ENCODE assay signal across 25 mouse cellular contexts in the genomic region with DNA sequence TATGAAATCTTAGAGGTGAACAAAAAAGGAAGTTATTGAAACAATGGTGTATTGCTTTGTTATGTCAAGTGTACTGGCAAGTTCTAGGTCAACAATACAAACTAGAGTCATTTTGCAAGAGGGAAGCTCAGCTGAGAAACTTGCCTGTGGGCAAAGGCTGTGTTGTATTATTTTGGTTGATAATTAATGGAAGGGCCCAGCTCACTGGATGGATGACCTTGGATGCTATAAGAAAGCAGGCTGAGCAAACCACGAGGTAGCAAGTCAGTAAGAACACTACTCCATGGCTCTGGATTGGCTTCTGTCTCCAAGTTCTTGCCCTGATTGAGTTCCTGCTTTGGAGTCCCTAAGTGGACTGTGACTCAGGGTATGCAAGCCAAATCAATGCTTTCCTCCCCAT.
DNase-seq lines count a peak whose midpoint lies in the region; ATAC-seq and TF ChIP-seq lines count a peak whose summit lies in the region.
"Had no signal": no experiment of that assay in that cellular context is flagged by ENCODE, and none has a peak within 500 bp of the region (broad histone marks: within the 10 kb centered on the region; RNA-seq: fewer than 3 reads in every experiment).

No protein-coding gene starts in this region.

- H3K9me3 ChIP-seq in kidney, embryonic 15.5 days (replicated peaks), result no peaks in the 10 kb centered on the region
- H3K9me3 ChIP-seq in heart, embryonic 11.5 days (replicated peaks; ENCODE audit: control insufficient read depth, low read length), result peaks cover 4% of the 10 kb centered on the region
- H3K9me3 ChIP-seq: forebrain, embryonic 12.5 days; liver, embryonic 13.5 days; lung, embryonic 15.5 days had no signal

- H3K36me3 ChIP-seq in kidney, embryonic 15.5 days, result no peaks in the 10 kb centered on the region
- no peaks in the 10 kb centered on the region for H3K36me3 ChIP-seq in heart, embryonic 11.5 days (ENCODE audit: control insufficient read depth, insufficient read depth, low read length)
- H3K36me3 ChIP-seq: embryonic facial prominence, embryonic 13.5 days; forebrain, embryonic 12.5 days; G1E; hindbrain, embryonic 13.5 days; liver, embryonic 13.5 days; lung, embryonic 15.5 days had no signal

- TF ChIP-seq CTCF in Patski (IDR thresholded peaks at IDR 0.05), result no peak

- POLR2A ChIA-PET in Patski (lab: Charles Lee), result no interaction called here

- no peak overlapping the region for H3K4me2 ChIP-seq in kidney, embryonic 15.5 days
- no peak overlapping the region for H3K4me2 ChIP-seq in heart, embryonic 11.5 days
- H3K4me2 ChIP-seq: embryonic facial prominence, embryonic 13.5 days; forebrain, embryonic 12.5 days; hindbrain, embryonic 13.5 days; liver, embryonic 13.5 days; lung, embryonic 15.5 days had no signal

- 62% methylated on average over 1 of the region's 1 CpGs for WGBS in kidney, embryonic 15.5 days
- WGBS in heart, embryonic 11.5 days (ENCODE audit: insufficient replicate concordance), result 78% methylated on average over 1 of the region's 1 CpGs

- peak overlapping the region; percentile 24; the same call in 1 of the 2 replicates for H3K27ac ChIP-seq in kidney, embryonic 15.5 days
- no peak overlapping the region for H3K27ac ChIP-seq in heart, embryonic 11.5 days (ENCODE audit: low read depth, low read length)
- H3K27ac ChIP-seq: embryonic facial prominence, embryonic 13.5 days; forebrain, embryonic 12.5 days; heart, adult 2 months; hindbrain, embryonic 13.5 days; liver, embryonic 13.5 days; lung, embryonic 15.5 days had no signal

- peak; percentile 43 for DNase-seq in kidney, adult 9 months
- DNase-seq in kidney, adult 18-20 months, result no peak
- DNase-seq in Patski (ENCODE audit: low read depth, low spot score), result peak; percentile 86
- peak; percentile 7 for DNase-seq in yolk sac, embryonic 10.5 days (ENCODE audit: low spot score)
- no peak for DNase-seq in thymus, postnatal 10 days (ENCODE audit: low spot score in 2 of 2)
- DNase-seq: adrenal gland, adult 8-10 months; B cell, adult 2 months; cerebellum, adult 2 months; cerebellum, postnatal 25 days; gastrocnemius, postnatal 25 days; heart, adult 2 months; liver, embryonic 13.5 days; lung, postnatal 36 days; midbrain, embryonic 14.5 days; thymus, postnatal 36 days had no signal

- H3K4me3 ChIP-seq in kidney, embryonic 15.5 days (replicated peaks), result no peak overlapping the region
- H3K4me3 ChIP-seq in heart, embryonic 11.5 days (ENCODE audit: low read depth, low read length), result no peak overlapping the region
- H3K4me3 ChIP-seq: embryonic facial prominence, embryonic 13.5 days; erythroblast, embryonic 14.5 days; forebrain, embryonic 12.5 days; heart, adult 2 months; hindbrain, embryonic 13.5 days; liver, embryonic 13.5 days; lung, embryonic 15.5 days had no signal

- peak; percentile 80 for ATAC-seq in Patski
- peak; percentile 75 for ATAC-seq in kidney, embryonic 15.5 days (replicated peaks; ENCODE audit: low FRiP score)
- ATAC-seq in heart, embryonic 11.5 days (replicated peaks; ENCODE audit: insufficient number of reproducible peaks, low FRiP score, low TSS enrichment), result no peak
- ATAC-seq: activated CD4-positive, CD25-positive, alpha-beta regulatory T cell, adult 4 months had no signal

- CTCF ChIA-PET in Patski (lab: Charles Lee), result interaction anchor here (1.0 to 2.6 kb wide), 2 partner anchors 17 to 242 kb away, joined by 3 to 6 read pairs; no protein-coding TSS in a partner anchor

- H3K27me3 ChIP-seq in Patski, result no peaks in the 10 kb centered on the region
- H3K27me3 ChIP-seq in kidney, embryonic 15.5 days, result no peaks in the 10 kb centered on the region
- H3K27me3 ChIP-seq in heart, embryonic 11.5 days (ENCODE audit: control insufficient read depth, insufficient read depth, low read length), result no peaks in the 10 kb centered on the region
- H3K27me3 ChIP-seq: CH12.LX; embryonic facial prominence, embryonic 13.5 days; forebrain, embryonic 12.5 days; hindbrain, embryonic 13.5 days; liver, embryonic 13.5 days; lung, embryonic 15.5 days had no signal

- no peak overlapping the region for H3K9ac ChIP-seq in kidney, embryonic 15.5 days
- H3K9ac ChIP-seq in heart, embryonic 11.5 days (ENCODE audit: low read depth, low read length), result no peak overlapping the region
- H3K9ac ChIP-seq: embryonic facial prominence, embryonic 13.5 days; forebrain, embryonic 12.5 days; hindbrain, embryonic 13.5 days; liver, embryonic 13.5 days; lung, embryonic 15.5 days had no signal

- no peaks in the 10 kb centered on the region for H3K4me1 ChIP-seq in kidney, embryonic 15.5 days
- peaks cover 13% of the 10 kb centered on the region for H3K4me1 ChIP-seq in heart, embryonic 11.5 days (ENCODE audit: control insufficient read depth, insufficient read depth, low read length)
- H3K4me1 ChIP-seq: forebrain, embryonic 12.5 days; hindbrain, embryonic 13.5 days; lung, embryonic 15.5 days had no signal

- in situ Hi-C loops in Patski (cut with MboI; ENCODE audit: low pct_unique_long_range_greater_than_20kb), result no loop called here

Comparison
In these comparisons a context has a peak if more than half of its experiments do, and no peak if none do; other contexts are left out.
1. DNase-seq: peak in kidney, adult 9 months (single experiment), Patski (single experiment) and yolk sac, embryonic 10.5 days (single experiment); none in kidney, adult 18-20 months (single experiment) and thymus, postnatal 10 days (0 of 2).